Mouse (Mus musculus) heart, postnatal 0 days (tissue): Measurements from ENCODE around the gene Lmo1.

ENCODE experiments used
- CTCF ChIP-seq: IDR thresholded peaks from 2 replicates; pipeline ENCODE4 v1.5.1; 2016; ENCODE audit warnings: antibody characterized with exemption, control low read depth, low read depth
- EP300 ChIP-seq: IDR thresholded peaks from 2 replicates; pipeline ENCODE4 v1.6.1; 2016; ENCODE audit warnings: antibody characterized with exemption, low read depth

DNA sequence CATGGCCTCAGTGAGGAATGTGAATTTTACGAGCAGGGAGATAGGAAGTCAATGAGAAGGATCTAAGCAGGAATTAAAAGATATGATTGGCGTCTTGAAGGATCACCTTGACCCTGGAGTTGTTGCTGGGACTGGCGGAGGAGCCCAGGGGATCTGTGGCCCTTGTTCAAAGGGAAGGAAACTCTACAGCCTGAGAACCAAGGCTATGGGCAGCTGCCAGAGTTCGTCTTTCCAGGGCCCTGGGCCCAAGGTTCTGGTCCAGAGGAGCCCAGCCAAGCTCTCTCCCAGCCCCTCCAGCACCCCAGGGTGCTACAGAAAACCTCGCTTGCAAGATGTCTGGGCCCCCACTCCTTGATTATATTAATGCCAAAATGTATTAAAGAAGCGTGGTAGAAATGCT is 21.0 kb upstream of the Lmo1 start:
- TF ChIP-seq CTCF (no peak), EP300 (no peak)
